Mouse (Mus musculus) midbrain, embryonic 14.5 days (tissue): ENCODE measurements around the gene Cnih3. TPM values are rescaled to one million over a fixed set of nuclear protein-coding genes. Genes with fewer than 3 reads are reported as not detected.
A peak's percentile ranks its signal among the peaks of the same experiment; 100 is the strongest.

ENCODE experiments used
- ATAC-seq: fragments of 200-750 bp; cut with Nextera tagmentation; 2 replicates; pipeline ENCODE4 v1.8.0; 2017; ENCODE audit warnings: moderate number of reproducible peaks, moderate library complexity; ENCODE audit not compliant: low FRiP score, low TSS enrichment
- DNase-seq: peaks from one replicate; pipeline ENCODE4 v3.0.0-alpha.2; 2015
- H3K27ac ChIP-seq: fragments of 300-500 bp; sonication (generic); replicated peaks from 2 replicates; pipeline ENCODE4 v1.5.1; 2014; ENCODE audit warnings: mild to moderate bottlenecking, low read depth, low read length, moderate library complexity
- H3K27me3 ChIP-seq: fragments of 300-500 bp; sonication (generic); 2 replicates; pipeline ENCODE4 v1.6.1; 2014; ENCODE audit warnings: low read length, control low read depth, mixed read lengths; ENCODE audit not compliant: control insufficient read depth, insufficient read depth
- H3K36me3 ChIP-seq: fragments of 300-500 bp; sonication (generic); 2 replicates; pipeline ENCODE4 v1.6.1; 2014; ENCODE audit warnings: low read length, control low read depth; ENCODE audit not compliant: control insufficient read depth, insufficient read depth
- H3K4me1 ChIP-seq: fragments of 300-500 bp; sonication (generic); 2 replicates; pipeline ENCODE4 v1.6.1; 2014; ENCODE audit warnings: mild to moderate bottlenecking, antibody characterized with exemption, low read length, control low read depth; ENCODE audit not compliant: control insufficient read depth, insufficient read depth
- H3K4me2 ChIP-seq: fragments of 300-500 bp; sonication (generic); 2 replicates; pipeline ENCODE4 v1.6.1; 2014; ENCODE audit warnings: mild to moderate bottlenecking, low read length, moderate library complexity
- H3K4me3 ChIP-seq: fragments of 300-500 bp; sonication (generic); replicated peaks from 2 replicates; pipeline ENCODE4 v1.5.1; 2014; ENCODE audit warnings: low read depth, low read length
- H3K9ac ChIP-seq: fragments of 300-500 bp; sonication (generic); replicated peaks from 2 replicates; pipeline ENCODE4 v1.6.1; 2014; ENCODE audit warnings: mild to moderate bottlenecking, low read length, moderate library complexity
- H3K9me3 ChIP-seq: fragments of 300-500 bp; sonication (generic); 2 replicates; pipeline ENCODE4 v1.6.1; 2016; ENCODE audit warnings: low read length, control low read depth, mixed read lengths; ENCODE audit not compliant: control insufficient read depth
- WGBS: fragments of 180-500 bp; shearing (Covaris S2); extraction: QIAGEN DNeasy Blood & Tissue Kit; methylation state at CpG from one replicate; pipeline ENCODE4 v1.1.7; 2014; 5-methylcytosine and 5-hydroxymethylcytosine counted together
- polyA plus RNA-seq: library from polyadenylated mRNA; unstranded; fragments of >200 nt; fragmentation: Nextera tagmentation; extraction: Ambion mirVana; gene quantifications from 2 replicates; pipeline ENCODE4 v1.2.1, GENCODE M21; 2014

Cnih3 gene
- polyA plus RNA-seq, 1 experiment from 2014 or later: 7.6 TPM

- H3K27ac ChIP-seq: peak overlapping the region; percentile 50; the same call in 1 of the 2 replicates
Measured at GRCm38 (mm10) chr1:181376431-181376830, 24.0 kb downstream of the Cnih3 start.

DNA sequence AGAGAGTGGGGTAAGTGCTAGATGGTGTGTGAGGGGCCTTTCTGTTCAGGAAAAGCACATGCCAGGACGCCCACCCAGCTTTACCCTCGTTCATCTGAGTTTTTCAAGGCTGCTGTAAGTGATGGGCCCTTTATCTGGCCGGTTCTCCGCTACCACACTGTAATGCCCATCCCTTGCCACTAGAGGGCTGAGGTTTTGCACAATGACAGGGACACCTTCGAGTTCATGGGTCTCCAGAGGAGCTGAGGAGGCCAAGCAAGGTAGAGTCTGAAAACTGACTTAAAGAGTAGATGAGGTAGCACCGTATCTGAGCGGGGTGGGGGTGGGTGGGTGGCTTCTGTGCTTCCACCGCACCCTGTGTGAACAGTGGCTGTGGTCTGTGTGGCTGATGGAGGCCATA is 27.2 kb downstream of the Cnih3 start:
- WGBS: 26% methylated on average over 8 of the region's 8 CpGs
- Histone ChIP-seq H3K4me2 (no peak overlapping the region), H3K4me3 (no peak overlapping the region), H3K36me3 (no peaks in the 10 kb centered on the region), H3K9me3 (no peaks in the 10 kb centered on the region), H3K27me3 (no peaks in the 10 kb centered on the region), H3K27ac (no peak overlapping the region), H3K9ac (no peak overlapping the region), H3K4me1 (no peaks in the 10 kb centered on the region)
- ATAC-seq (no peak; the same call in 1 of the 2 replicates), DNase-seq (peak; percentile 79)

More at GRCm38 (mm10) chr1:181376431-181376830, 24.0 kb downstream of the Cnih3 start:
- H3K4me2 ChIP-seq: no peak overlapping the region
- no peak overlapping the region for H3K9ac ChIP-seq
- no peaks in the 10 kb centered on the region for H3K27me3 ChIP-seq
- no peak overlapping the region for H3K4me3 ChIP-seq
- DNase-seq (peak; percentile 53), ATAC-seq (no peak)
- no peaks in the 10 kb centered on the region for H3K9me3 ChIP-seq
- 57% methylated on average over 8 of the region's 8 CpGs for WGBS
- no peaks in the 10 kb centered on the region for H3K36me3 ChIP-seq
- H3K4me1 ChIP-seq: no peaks in the 10 kb centered on the region

DNA sequence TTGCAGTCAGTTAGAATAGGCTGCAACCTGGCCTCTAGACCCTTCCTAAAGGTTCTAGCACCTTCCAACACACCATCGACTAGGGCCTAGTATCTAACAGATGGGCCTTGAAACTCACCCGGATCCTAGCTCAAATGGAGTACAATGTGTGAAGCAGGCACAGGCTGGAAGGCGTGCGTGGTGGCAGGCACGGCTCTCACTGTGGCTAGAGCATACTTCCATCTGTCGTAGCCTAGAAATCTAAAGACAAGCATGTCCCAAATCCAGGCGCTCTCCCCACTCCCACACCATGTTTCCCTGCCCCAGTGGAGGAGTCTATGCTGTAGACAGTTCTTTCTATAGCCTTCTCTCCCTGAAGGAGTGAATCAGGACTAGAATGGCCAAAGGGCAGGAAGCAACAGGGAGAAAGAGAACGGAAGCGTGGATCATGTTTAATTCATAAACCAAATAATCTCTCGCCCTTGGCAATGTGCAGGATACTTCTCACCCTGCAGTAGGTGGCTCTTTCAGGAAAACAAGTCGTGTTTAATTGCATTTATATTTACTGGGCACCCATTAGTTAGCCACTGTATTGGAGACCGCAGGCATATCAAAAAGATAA is 29.1 kb downstream of the Cnih3 start:
- DNase-seq (peak; percentile 52), ATAC-seq (no peak)
- H3K4me2 ChIP-seq: no peak overlapping the region
- H3K9ac ChIP-seq: no peak overlapping the region
- 56% methylated on average over 12 of the region's 12 CpGs for WGBS
- no peak overlapping the region for H3K27ac ChIP-seq
- H3K4me3 ChIP-seq: no peak overlapping the region
- H3K9me3 ChIP-seq: no peaks in the 10 kb centered on the region
- no peaks in the 10 kb centered on the region for H3K4me1 ChIP-seq
- H3K36me3 ChIP-seq: no peaks in the 10 kb centered on the region
- H3K27me3 ChIP-seq: no peaks in the 10 kb centered on the region

GRCm38 (mm10) chr1:181389264-181389663 is 36.8 kb downstream of the Cnih3 start:
- Histone ChIP-seq H3K9me3 (no peaks in the 10 kb centered on the region), H3K36me3 (no peaks in the 10 kb centered on the region), H3K4me1 (no peaks in the 10 kb centered on the region), H3K4me2 (no peak overlapping the region), H3K4me3 (no peak overlapping the region), H3K9ac (no peak overlapping the region), H3K27ac (no peak overlapping the region), H3K27me3 (no peaks in the 10 kb centered on the region)
- WGBS: 85% methylated on average over 2 of the region's 2 CpGs
- ATAC-seq (no peak), DNase-seq (no peak)

DNA sequence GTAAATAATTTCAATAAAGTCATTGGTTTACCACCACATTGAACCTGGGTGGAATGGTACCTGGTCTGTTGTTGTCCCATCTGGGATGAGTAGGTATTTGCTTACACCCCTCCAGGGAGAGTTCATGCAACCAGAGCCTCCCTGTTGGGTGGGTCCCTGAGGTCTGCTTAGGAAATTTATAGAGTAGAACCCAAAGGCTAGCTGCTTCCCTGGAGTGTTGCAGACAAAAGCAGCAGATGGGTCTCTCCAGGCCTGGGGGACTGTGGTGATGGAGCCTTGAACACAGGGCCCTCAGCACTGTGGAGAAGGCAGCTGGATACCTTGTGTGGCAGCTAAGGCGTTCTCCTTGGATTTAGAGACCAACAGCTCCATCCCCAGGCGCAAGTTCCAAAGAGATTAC is 40.1 kb downstream of the Cnih3 start:
- no peak overlapping the region for H3K4me2 ChIP-seq
- ATAC-seq: no peak
- H3K27ac ChIP-seq: no peak overlapping the region
- 92% methylated on average over 2 of the region's 2 CpGs for WGBS
- no peaks in the 10 kb centered on the region for H3K36me3 ChIP-seq
- no peaks in the 10 kb centered on the region for H3K4me1 ChIP-seq
- no peak for DNase-seq
- H3K9ac ChIP-seq: no peak overlapping the region
- H3K27me3 ChIP-seq: no peaks in the 10 kb centered on the region
- no peak overlapping the region for H3K4me3 ChIP-seq
- H3K9me3 ChIP-seq: no peaks in the 10 kb centered on the region

DNA sequence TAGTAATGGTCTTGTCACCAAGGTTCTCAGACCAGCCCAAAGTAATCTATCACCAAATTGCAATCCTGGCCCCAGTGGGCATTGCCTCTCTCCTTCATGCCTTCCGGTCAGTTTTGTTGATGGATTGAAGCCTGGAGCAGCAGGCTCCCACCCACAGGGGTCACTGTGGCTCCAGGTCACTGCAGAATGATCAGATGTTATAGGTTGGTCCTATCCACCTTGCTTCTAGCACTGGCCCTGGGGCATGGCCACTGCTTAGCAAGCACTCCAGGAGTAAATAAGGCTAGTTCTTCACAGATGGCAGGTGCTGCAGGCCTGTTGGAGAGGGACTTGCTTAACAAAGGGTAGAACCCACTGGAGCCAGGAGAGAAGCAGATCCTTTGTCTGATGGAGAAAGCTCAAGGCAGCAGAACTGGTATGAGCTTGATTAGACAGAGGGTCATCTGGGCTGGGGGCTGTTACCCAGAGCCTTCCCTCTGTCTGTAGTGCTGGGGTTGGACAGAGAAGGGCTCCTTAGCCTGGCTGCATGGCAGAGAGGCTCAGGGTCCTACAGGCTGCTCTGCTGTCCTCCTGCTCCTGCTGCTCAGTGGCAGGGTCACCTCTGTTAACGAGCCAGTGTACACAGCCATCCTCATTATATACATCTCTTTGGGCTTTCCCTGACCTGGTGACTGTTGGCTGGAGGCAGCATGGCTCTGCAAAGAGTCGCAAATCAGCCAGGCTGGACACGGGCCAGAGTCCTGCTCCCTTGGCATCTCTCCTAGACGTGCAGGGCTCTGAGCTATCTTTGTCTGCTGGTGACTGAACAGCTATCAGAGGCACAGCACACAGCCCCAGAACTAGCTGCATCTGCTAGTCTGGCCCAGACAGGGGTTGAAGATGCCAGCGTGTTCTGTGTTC is 41.1 kb downstream of the Cnih3 start:
- Histone ChIP-seq H3K4me3 (no peak overlapping the region), H3K4me1 (no peaks in the 10 kb centered on the region), H3K27ac (no peak overlapping the region), H3K27me3 (no peaks in the 10 kb centered on the region), H3K9ac (no peak overlapping the region), H3K36me3 (no peaks in the 10 kb centered on the region), H3K9me3 (no peaks in the 10 kb centered on the region), H3K4me2 (no peak overlapping the region)
- DNase-seq (peak; percentile 70), ATAC-seq (no peak; the same call in 1 of the 2 replicates)
- WGBS: 54% methylated on average over 6 of the region's 6 CpGs

DNA sequence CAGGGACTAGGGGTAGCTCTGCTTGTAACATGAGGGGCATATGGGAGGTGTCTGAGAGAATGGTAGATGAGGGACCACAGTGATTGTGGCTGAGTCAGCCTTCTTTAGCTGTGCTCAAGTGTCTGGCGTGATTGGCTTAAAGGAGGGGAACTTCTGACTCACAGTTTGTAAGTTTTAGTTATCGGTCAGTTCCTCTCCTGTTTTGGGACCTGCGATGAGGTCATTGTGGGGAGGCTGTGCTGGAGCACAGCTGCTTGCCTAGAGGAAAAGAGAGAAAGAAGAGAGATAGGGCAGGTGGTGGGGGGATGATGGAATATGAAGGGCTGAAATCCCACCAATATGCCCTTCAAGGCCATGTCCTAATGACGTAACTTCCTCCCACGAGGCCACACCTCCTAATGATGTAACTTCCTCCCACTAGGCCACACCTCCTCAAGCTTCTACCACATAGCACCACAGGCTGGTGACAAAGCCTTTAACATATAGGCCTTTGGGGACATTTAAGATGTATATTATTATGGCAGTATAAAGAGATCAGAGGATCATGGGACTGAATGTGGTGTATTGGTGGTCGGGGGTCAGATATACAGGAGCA is 42.9 kb downstream of the Cnih3 start:
- no peak overlapping the region for H3K27ac ChIP-seq
- WGBS: 91% methylated on average over 6 of the region's 6 CpGs
- no peaks in the 10 kb centered on the region for H3K9me3 ChIP-seq
- no peaks in the 10 kb centered on the region for H3K4me1 ChIP-seq
- H3K9ac ChIP-seq: no peak overlapping the region
- H3K36me3 ChIP-seq: no peaks in the 10 kb centered on the region
- H3K27me3 ChIP-seq: no peaks in the 10 kb centered on the region
- ATAC-seq (no peak), DNase-seq (no peak)
- H3K4me3 ChIP-seq: no peak overlapping the region
- H3K4me2 ChIP-seq: no peak overlapping the region

DNA sequence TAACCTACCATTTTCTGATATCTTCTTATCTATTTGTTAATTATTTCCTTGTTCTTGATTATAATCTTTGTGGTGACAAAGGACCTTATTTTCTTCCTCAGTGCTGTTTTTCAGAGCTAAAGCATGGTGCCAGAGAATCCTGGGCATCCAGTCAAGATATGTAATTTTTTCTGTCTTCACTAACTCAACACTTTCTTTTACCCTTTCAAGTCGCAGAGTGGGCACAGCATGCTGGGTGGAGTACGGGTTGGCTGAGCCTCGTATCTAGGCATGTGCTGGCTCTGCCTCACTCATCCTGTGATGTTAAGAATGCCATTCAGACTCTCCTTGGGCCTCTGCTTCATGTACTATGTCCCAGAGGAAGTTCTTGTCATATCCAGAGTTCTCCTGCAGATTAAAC is 46.8 kb downstream of the Cnih3 start:
- Histone ChIP-seq H3K9me3 (no peaks in the 10 kb centered on the region), H3K27ac (no peak overlapping the region), H3K36me3 (no peaks in the 10 kb centered on the region), H3K4me1 (no peaks in the 10 kb centered on the region), H3K9ac (no peak overlapping the region), H3K4me3 (no peak overlapping the region), H3K4me2 (no peak overlapping the region), H3K27me3 (no peaks in the 10 kb centered on the region)
- DNase-seq (no peak), ATAC-seq (no peak)
- WGBS: 92% methylated on average over 3 of the region's 3 CpGs
